ENCODE assay signal across 26 mouse cellular contexts in the genomic region with DNA sequence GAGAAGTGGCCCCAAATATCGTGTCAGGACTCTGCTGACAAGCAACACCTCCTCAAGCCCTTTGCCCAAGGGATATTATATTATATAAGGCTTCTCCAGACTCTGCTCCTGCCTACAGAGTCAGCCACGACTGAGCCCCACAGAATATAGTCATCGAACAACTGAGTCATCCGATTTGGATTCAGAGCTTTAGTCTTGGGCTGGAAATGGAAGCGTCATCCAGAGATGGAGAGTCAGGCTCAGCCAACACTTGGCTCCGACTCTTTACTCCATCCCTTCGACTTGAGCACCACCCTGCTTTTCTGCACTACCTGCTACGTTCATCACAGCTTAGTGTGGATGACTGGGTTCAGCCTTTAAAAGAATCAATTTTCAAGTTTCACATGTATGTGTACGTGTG. TPM values are rescaled to one million over a fixed set of nuclear protein-coding genes. Genes with fewer than 3 reads are reported as not detected.
A peak's percentile ranks its signal among the peaks of the same experiment; 100 is the strongest.
DNase-seq lines count a peak whose midpoint lies in the region; ATAC-seq and TF ChIP-seq lines count a peak whose summit lies in the region.
"Had no signal": no experiment of that assay in that cellular context is flagged by ENCODE, and none has a peak within 500 bp of the region (broad histone marks: within the 10 kb centered on the region; RNA-seq: fewer than 3 reads in every experiment).

No protein-coding gene starts in this region.

- peak overlapping the region; percentile 77 for H3K27ac ChIP-seq in heart, adult 2 months
- H3K27ac ChIP-seq in heart, embryonic 11.5 days (ENCODE audit: low read depth, low read length) = no peak overlapping the region
- H3K27ac ChIP-seq: embryonic facial prominence, embryonic 12.5 days; embryonic facial prominence, embryonic 15.5 days; forebrain, embryonic 12.5 days; forebrain, embryonic 15.5 days; heart, embryonic 10.5 days; hindbrain, embryonic 12.5 days; hindbrain, embryonic 15.5 days; intestine, embryonic 15.5 days had no signal

- no peak overlapping the region for H3K4me3 ChIP-seq in heart, adult 2 months
- no peak overlapping the region for H3K4me3 ChIP-seq in heart, embryonic 11.5 days (ENCODE audit: low read depth, low read length)
- H3K4me3 ChIP-seq: embryonic facial prominence, embryonic 12.5 days; embryonic facial prominence, embryonic 15.5 days; forebrain, embryonic 12.5 days; forebrain, embryonic 15.5 days; heart, embryonic 10.5 days; hindbrain, embryonic 12.5 days; hindbrain, embryonic 15.5 days; intestine, embryonic 15.5 days had no signal

- no peak overlapping the region for H3K4me2 ChIP-seq in heart, embryonic 11.5 days
- H3K4me2 ChIP-seq: embryonic facial prominence, embryonic 12.5 days; embryonic facial prominence, embryonic 15.5 days; forebrain, embryonic 12.5 days; forebrain, embryonic 15.5 days; hindbrain, embryonic 12.5 days; hindbrain, embryonic 15.5 days; intestine, embryonic 15.5 days had no signal

- no peaks in the 10 kb centered on the region for H3K27me3 ChIP-seq in heart, adult 2 months (ENCODE audit: control insufficient read depth, insufficient read depth, low read length)
- no peaks in the 10 kb centered on the region for H3K27me3 ChIP-seq in heart, embryonic 11.5 days (ENCODE audit: control insufficient read depth, insufficient read depth, low read length)
- H3K27me3 ChIP-seq: embryonic facial prominence, embryonic 12.5 days; embryonic facial prominence, embryonic 15.5 days; forebrain, embryonic 12.5 days; forebrain, embryonic 15.5 days; hindbrain, embryonic 12.5 days; hindbrain, embryonic 15.5 days; intestine, embryonic 15.5 days had no signal

- no peak for TF ChIP-seq EP300 in heart, adult 2 months (IDR thresholded peaks at IDR 0.05; ENCODE audit: insufficient read depth, low read depth, low read length)

- 74% methylated on average over 9 of the region's 9 CpGs for WGBS in heart, adult 2 months
- whole genome bisulfite sequencing in heart, embryonic 11.5 days (ENCODE audit: insufficient replicate concordance) = 87% methylated on average over 9 of the region's 9 CpGs

- DNase-seq in frontal cortex, postnatal 14 days (ENCODE audit: low spot score in 2 of 2) = no peak
- DNase-seq in heart, adult 2 months = no peak
- DNase-seq in 3T3-L1 (ENCODE audit: low read depth, low spot score) = peak; percentile 48
- DNase-seq in brain, adult 2 months (ENCODE audit: low read depth, low spot score) = peak; percentile 84
- DNase-seq in thymus, postnatal 25 days = no peak
- no peak for DNase-seq in urinary bladder, postnatal 36 days (ENCODE audit: low spot score in 2 of 2)
- DNase-seq: adrenal gland, postnatal 25 days; cerebellum, adult 11 months; cerebellum, adult 9-10 months; cerebellum, postnatal 14 days; gastrocnemius, postnatal 10 days; kidney, adult 11 months; kidney, adult 8-10 months had no signal

- no peak for TF ChIP-seq POLR2A in heart, adult 2 months (IDR thresholded peaks at IDR 0.05; ENCODE audit: insufficient read depth, low read depth, low read length)

- peaks cover 7% of the 10 kb centered on the region for H3K79me2 ChIP-seq in heart, adult 2 months (replicated peaks; ENCODE audit: control insufficient read depth, insufficient read depth, low read length)

- peaks cover 29% of the 10 kb centered on the region for H3K36me3 ChIP-seq in heart, adult 2 months (ENCODE audit: control insufficient read depth, insufficient read depth, low read length)
- H3K36me3 ChIP-seq in heart, embryonic 11.5 days (ENCODE audit: control insufficient read depth, insufficient read depth, low read length) = no peaks in the 10 kb centered on the region
- H3K36me3 ChIP-seq: embryonic facial prominence, embryonic 12.5 days; embryonic facial prominence, embryonic 15.5 days; forebrain, embryonic 12.5 days; forebrain, embryonic 15.5 days; heart, embryonic 10.5 days; hindbrain, embryonic 12.5 days; hindbrain, embryonic 15.5 days; intestine, embryonic 15.5 days had no signal

- H3K9me3 ChIP-seq in heart, embryonic 11.5 days (replicated peaks; ENCODE audit: control insufficient read depth, low read length) = no peaks in the 10 kb centered on the region
- H3K9me3 ChIP-seq: embryonic facial prominence, embryonic 12.5 days; embryonic facial prominence, embryonic 15.5 days; forebrain, embryonic 12.5 days; forebrain, embryonic 15.5 days; heart, embryonic 10.5 days; hindbrain, embryonic 12.5 days; hindbrain, embryonic 15.5 days; intestine, embryonic 15.5 days had no signal

- no peak for TF ChIP-seq CTCF in heart, adult 2 months (IDR thresholded peaks at IDR 0.05)

- no peak overlapping the region for H3K9ac ChIP-seq in heart, adult 2 months (ENCODE audit: low read depth, low read length)
- H3K9ac ChIP-seq in heart, embryonic 11.5 days (ENCODE audit: low read depth, low read length) = no peak overlapping the region
- H3K9ac ChIP-seq: embryonic facial prominence, embryonic 12.5 days; embryonic facial prominence, embryonic 15.5 days; forebrain, embryonic 12.5 days; forebrain, embryonic 15.5 days; hindbrain, embryonic 12.5 days; hindbrain, embryonic 15.5 days; intestine, embryonic 15.5 days had no signal

- ATAC-seq in frontal cortex, adult (ENCODE audit: low TSS enrichment) = peak; percentile 74
- ATAC-seq in heart, embryonic 11.5 days (replicated peaks; ENCODE audit: insufficient number of reproducible peaks, low FRiP score, low TSS enrichment) = no peak
- ATAC-seq: activated CD4-positive, CD25-positive, alpha-beta regulatory T cell, adult 4 months; CD4-positive, CD25-positive, alpha-beta regulatory T cell, adult 4 months; forebrain, embryonic 15.5 days had no signal

- intact Hi-C loops in heart, adult 2 months (cut with DNase I) = no loop called here

- H3K4me1 ChIP-seq in heart, adult 2 months (ENCODE audit: control insufficient read depth, insufficient read depth, low read length) = peaks cover 46% of the 10 kb centered on the region
- H3K4me1 ChIP-seq in heart, embryonic 11.5 days (ENCODE audit: control insufficient read depth, insufficient read depth, low read length) = no peaks in the 10 kb centered on the region
- H3K4me1 ChIP-seq: embryonic facial prominence, embryonic 12.5 days; embryonic facial prominence, embryonic 15.5 days; hindbrain, embryonic 15.5 days had no signal

RNA-seq across cellular contexts. Expression of a gene that starts 17.3 kb away (rescaled TPM):
- total RNA-seq in heart, adult 2 months (2021) = 100 to 1,000 TPM; 418 to 454 TPM
- 101 and 165 TPM in 2 replicates for polyA plus RNA-seq in heart, adult 2 months (2012; rRNA removed)
- 45.8 and 52.1 TPM in 2 replicates for polyA plus RNA-seq in heart, embryonic 11.5 days (2014; fragmentation: Nextera tagmentation; extraction: Ambion mirVana)
- total RNA-seq: MEL had no signal

Comparison
In these comparisons a context has a peak if more than half of its experiments do, and no peak if none do; other contexts are left out.
1. DNase-seq: peak in 3T3-L1 (single experiment) and brain, adult 2 months (single experiment); none in frontal cortex, postnatal 14 days (0 of 2), heart, adult 2 months (0 of 2), thymus, postnatal 25 days (single experiment) and urinary bladder, postnatal 36 days (0 of 2).